Comparison of ENCODE assay signal across 10 mouse cellular contexts in genomic region chr3:27758976-27759375, GRCm38 (mm10). TPM values are rescaled to one million over a fixed set of nuclear protein-coding genes. Genes with fewer than 3 reads are reported as not detected.
DNase-seq lines count a peak whose midpoint lies in the region; ATAC-seq lines count a peak whose summit lies in the region.
"Had no signal": no experiment of that assay in that cellular context is flagged by ENCODE, and none has a peak within 500 bp of the region (broad histone marks: within the 10 kb centered on the region; RNA-seq: fewer than 3 reads in every experiment).

No protein-coding gene starts in this region.

- H3K27me3 ChIP-seq in heart, embryonic 11.5 days (ENCODE audit: control insufficient read depth, insufficient read depth, low read length) = no peaks in the 10 kb centered on the region
- H3K27me3 ChIP-seq: neural tube, embryonic 13.5 days had no signal

- no peaks in the 10 kb centered on the region for H3K4me1 ChIP-seq in heart, embryonic 11.5 days (ENCODE audit: control insufficient read depth, insufficient read depth, low read length)
- H3K4me1 ChIP-seq: neural tube, embryonic 13.5 days had no signal

- no peak overlapping the region for H3K4me2 ChIP-seq in heart, embryonic 11.5 days
- H3K4me2 ChIP-seq: neural tube, embryonic 13.5 days had no signal

- 49% methylated on average over 6 of the region's 6 CpGs for whole genome bisulfite sequencing in heart, embryonic 11.5 days (ENCODE audit: insufficient replicate concordance)

- H3K27ac ChIP-seq in heart, embryonic 11.5 days (ENCODE audit: low read depth, low read length) = no peak overlapping the region
- H3K27ac ChIP-seq: neural tube, embryonic 13.5 days had no signal

- no peak overlapping the region for H3K9ac ChIP-seq in heart, embryonic 11.5 days (ENCODE audit: low read depth, low read length)
- H3K9ac ChIP-seq: neural tube, embryonic 13.5 days had no signal

- peak; percentile 71 to 86 for DNase-seq in heart, adult 18-20 months
- peak; percentile 24 for DNase-seq in ovary, postnatal 36 days (ENCODE audit: low spot score)
- no peak for DNase-seq in ovary, adult 18-20 months (ENCODE audit: low spot score)
- peak; percentile 32 to 50 for DNase-seq in gastrocnemius, postnatal 36 days
- DNase-seq in spleen, postnatal 4 days (ENCODE audit: low spot score in 2 of 2) = no peak
- DNase-seq in right cerebral cortex, postnatal 14 days = no peak
- DNase-seq: cerebellum, postnatal 14 days; midbrain, embryonic 14.5 days had no signal

- H3K9me3 ChIP-seq in heart, embryonic 11.5 days (replicated peaks; ENCODE audit: control insufficient read depth, low read length) = no peaks in the 10 kb centered on the region
- H3K9me3 ChIP-seq: neural tube, embryonic 13.5 days had no signal

- H3K4me3 ChIP-seq in heart, embryonic 11.5 days (ENCODE audit: low read depth, low read length) = no peak overlapping the region
- H3K4me3 ChIP-seq: neural tube, embryonic 13.5 days had no signal

- no peaks in the 10 kb centered on the region for H3K36me3 ChIP-seq in heart, embryonic 11.5 days (ENCODE audit: control insufficient read depth, insufficient read depth, low read length)
- H3K36me3 ChIP-seq: neural tube, embryonic 13.5 days had no signal

- ATAC-seq in heart, embryonic 11.5 days (replicated peaks; ENCODE audit: insufficient number of reproducible peaks, low FRiP score, low TSS enrichment) = no peak

- intact Hi-C loops in gastrocnemius, postnatal 36 days (cut with DNase I) = no loop called here

RNA-seq across cellular contexts. Expression of gene Fndc3b, which starts 47.9 kb away (rescaled TPM):
- total RNA-seq in heart, adult 18-20 months (2021) = 10 to 100 TPM; 49.0 to 50.5 TPM
- 27.5 and 28.6 TPM in 2 replicates for polyA plus RNA-seq in heart, embryonic 11.5 days (2014; fragmentation: Nextera tagmentation; extraction: Ambion mirVana)
- 10 to 100 TPM; 17.1 to 22.2 TPM for total RNA-seq in gastrocnemius, postnatal 36 days (2021)

Comparison
In these comparisons a context has a peak if more than half of its experiments do, and no peak if none do; other contexts are left out.
1. DNase-seq: peak in heart, adult 18-20 months (2 of 2), ovary, postnatal 36 days (single experiment) and gastrocnemius, postnatal 36 days (2 of 2); none in ovary, adult 18-20 months (single experiment), spleen, postnatal 4 days (0 of 2) and right cerebral cortex, postnatal 14 days (single experiment).